Mouse (Mus musculus): Measurements from ENCODE around the gene Zfp3. TPM values are rescaled to one million over a fixed set of nuclear protein-coding genes. Genes with fewer than 3 reads are reported as not detected.
"Not testable (repeated sequence)": the region's sequence is repeated elsewhere in the genome, so short reads cannot be mapped to it uniquely, and the experiment has no call there.

Gene Zfp3
- polyA plus RNA-seq, 2 experiments from 2014 or later = 4.0 to 5.3 TPM

GRCm38 (mm10) chr11:70760446-70760845 lies 3.6 kb upstream of the Zfp3 start:
- ATAC-seq = not testable (repeated sequence)

- ATAC-seq = no peak
These were observed 1.4 kb upstream of the Zfp3 start for GRCm38 (mm10) chr11:70762641-70763040.

- peak; percentile 17 for ATAC-seq
These were observed 450 bp upstream of the Zfp3 start for GRCm38 (mm10) chr11:70763582-70763935.

GRCm38 (mm10) chr11:70765776-70766445 lies 1.9 kb downstream of the Zfp3 start:
- peak; percentile 48 for ATAC-seq

- ATAC-seq = no peak
These were observed 6.8 kb downstream of the Zfp3 start for GRCm38 (mm10) chr11:70770804-70771203.

- ATAC-seq = peak; percentile 93
These were observed 13.0 kb downstream of the Zfp3 start for GRCm38 (mm10) chr11:70776830-70777571.

- ATAC-seq = no peak
These were observed 13.6 kb downstream of the Zfp3 start for GRCm38 (mm10) chr11:70777634-70778033.

GRCm38 (mm10) chr11:70778058-70778457 lies 14.0 kb downstream of the Zfp3 start:
- ATAC-seq = peak; percentile 56

GRCm38 (mm10) chr11:70785908-70786307 lies 21.9 kb downstream of the Zfp3 start:
- ATAC-seq = no peak

GRCm38 (mm10) chr11:70787052-70787451 lies 23.0 kb downstream of the Zfp3 start:
- no peak for ATAC-seq

GRCm38 (mm10) chr11:70788972-70789655 lies 25.1 kb downstream of the Zfp3 start:
- peak; percentile 80 for ATAC-seq

- ATAC-seq = peak; percentile 54
These were observed 26.4 kb downstream of the Zfp3 start for GRCm38 (mm10) chr11:70790426-70790825.

GRCm38 (mm10) chr11:70790874-70791551 lies 27.0 kb downstream of the Zfp3 start:
- ATAC-seq = no peak

GRCm38 (mm10) chr11:70791676-70792075 lies 27.7 kb downstream of the Zfp3 start:
- no peak for ATAC-seq

GRCm38 (mm10) chr11:70792409-70792808 lies 28.4 kb downstream of the Zfp3 start:
- peak; percentile 68 for ATAC-seq

- no peak for ATAC-seq
These were observed 38.3 kb downstream of the Zfp3 start for GRCm38 (mm10) chr11:70802208-70802864.

GRCm38 (mm10) chr11:70802865-70803261 lies 38.9 kb downstream of the Zfp3 start:
- no peak for ATAC-seq

GRCm38 (mm10) chr11:70803711-70804200 lies 39.7 kb downstream of the Zfp3 start:
- ATAC-seq = peak; percentile 87

GRCm38 (mm10) chr11:70804395-70804794 lies 40.4 kb downstream of the Zfp3 start:
- no peak for ATAC-seq

GRCm38 (mm10) chr11:70805641-70806175 lies 41.7 kb downstream of the Zfp3 start:
- no peak for ATAC-seq

- no peak for ATAC-seq
These were observed 42.7 kb downstream of the Zfp3 start for GRCm38 (mm10) chr11:70806697-70807096.

GRCm38 (mm10) chr11:70807630-70808029 lies 43.6 kb downstream of the Zfp3 start:
- no peak for ATAC-seq
